Mouse (Mus musculus) CD8-positive naive resting alpha-beta T cell, adult 57 days (primary cell): ENCODE data around the gene Sipa1. TPM values are rescaled to one million over a fixed set of nuclear protein-coding genes. Genes with fewer than 3 reads are reported as not detected.

Experiments used
- total RNA-seq: library from RNA; stranded (reverse); gene quantifications from one replicate; pipeline ENCODE4 v1.2.4, GENCODE M21; 2023

Sipa1 gene
- 184 TPM for total RNA-seq

DNA sequence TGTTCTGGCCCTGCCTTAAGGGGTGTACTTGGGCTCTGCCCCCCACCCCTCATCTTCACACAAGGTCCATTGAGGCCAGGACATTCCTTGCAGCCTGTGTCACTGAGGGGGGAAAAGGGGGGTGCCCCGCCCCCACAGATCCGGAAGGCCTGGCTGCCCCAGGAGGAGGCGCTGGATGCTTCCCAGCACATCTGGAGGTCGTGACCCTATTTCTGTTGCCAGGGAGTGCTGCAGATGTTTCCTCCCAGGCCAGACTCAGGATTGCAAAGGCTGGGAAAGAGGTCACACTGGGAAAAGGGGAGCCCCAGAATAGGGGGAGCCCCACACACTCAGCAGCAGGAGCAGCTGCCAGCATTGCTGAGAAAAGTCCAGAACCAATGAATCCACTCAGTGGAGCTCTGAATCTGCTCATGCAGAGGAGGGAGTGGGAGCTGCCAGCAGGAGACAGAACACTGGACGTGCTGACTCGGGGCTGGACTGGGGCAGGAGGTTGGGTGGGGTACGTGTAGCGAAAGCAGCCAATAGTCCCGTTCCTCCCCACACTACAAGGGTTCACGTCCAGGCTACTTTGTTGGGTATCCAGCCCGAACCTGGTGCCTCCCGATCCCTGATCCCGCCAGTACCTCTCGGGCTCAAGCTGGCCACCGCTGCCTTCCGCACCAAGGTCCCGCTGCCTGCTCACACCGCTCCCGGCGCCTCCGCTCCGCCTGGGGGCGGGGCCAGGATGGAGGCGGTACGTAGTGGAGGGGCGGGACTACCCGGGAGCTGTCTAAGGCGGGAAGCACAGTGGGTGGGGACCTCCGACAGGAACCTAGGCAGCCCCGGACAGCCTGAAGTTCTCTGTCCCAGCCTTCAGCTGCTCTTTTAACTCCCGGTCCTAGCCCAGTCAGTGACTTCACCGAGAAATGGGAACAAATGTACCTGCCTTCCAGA lies at the start of gene Sipa1:
Sipa1 (minus strand) TSS at position 727 of the 933 bp plus-strand sequence.

DNA sequence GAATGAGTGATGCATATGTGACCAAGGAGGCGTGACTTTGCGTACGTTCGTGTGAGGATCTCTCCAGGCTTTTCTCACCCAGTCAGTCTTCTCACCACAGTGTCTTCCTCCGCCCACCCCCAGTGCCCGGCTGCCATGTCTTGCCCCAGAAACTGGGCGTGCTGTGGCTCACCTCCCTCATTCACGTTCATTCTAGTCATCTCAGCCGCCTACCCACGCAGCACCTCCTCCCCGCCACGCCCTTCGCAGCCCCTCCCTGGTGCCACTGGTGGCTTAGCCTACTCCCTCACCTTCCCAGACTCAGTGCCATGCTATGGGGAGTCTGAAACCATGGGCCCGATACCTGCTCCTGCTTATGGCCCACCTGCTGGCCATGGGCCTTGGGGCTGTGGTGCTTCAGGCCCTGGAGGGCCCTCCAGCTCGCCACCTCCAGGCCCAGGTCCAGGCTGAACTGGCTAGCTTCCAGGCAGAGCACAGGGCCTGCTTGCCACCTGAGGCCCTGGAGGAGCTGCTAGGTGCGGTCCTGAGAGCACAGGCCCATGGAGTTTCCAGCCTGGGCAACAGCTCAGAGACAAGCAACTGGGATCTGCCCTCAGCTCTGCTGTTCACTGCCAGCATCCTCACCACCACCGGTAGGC lies 40.8 kb upstream of the Sipa1 start, which contains the start of gene Kcnk7:
Kcnk7 (plus strand) TSS at position 205 of the 638 bp plus-strand sequence.

DNA sequence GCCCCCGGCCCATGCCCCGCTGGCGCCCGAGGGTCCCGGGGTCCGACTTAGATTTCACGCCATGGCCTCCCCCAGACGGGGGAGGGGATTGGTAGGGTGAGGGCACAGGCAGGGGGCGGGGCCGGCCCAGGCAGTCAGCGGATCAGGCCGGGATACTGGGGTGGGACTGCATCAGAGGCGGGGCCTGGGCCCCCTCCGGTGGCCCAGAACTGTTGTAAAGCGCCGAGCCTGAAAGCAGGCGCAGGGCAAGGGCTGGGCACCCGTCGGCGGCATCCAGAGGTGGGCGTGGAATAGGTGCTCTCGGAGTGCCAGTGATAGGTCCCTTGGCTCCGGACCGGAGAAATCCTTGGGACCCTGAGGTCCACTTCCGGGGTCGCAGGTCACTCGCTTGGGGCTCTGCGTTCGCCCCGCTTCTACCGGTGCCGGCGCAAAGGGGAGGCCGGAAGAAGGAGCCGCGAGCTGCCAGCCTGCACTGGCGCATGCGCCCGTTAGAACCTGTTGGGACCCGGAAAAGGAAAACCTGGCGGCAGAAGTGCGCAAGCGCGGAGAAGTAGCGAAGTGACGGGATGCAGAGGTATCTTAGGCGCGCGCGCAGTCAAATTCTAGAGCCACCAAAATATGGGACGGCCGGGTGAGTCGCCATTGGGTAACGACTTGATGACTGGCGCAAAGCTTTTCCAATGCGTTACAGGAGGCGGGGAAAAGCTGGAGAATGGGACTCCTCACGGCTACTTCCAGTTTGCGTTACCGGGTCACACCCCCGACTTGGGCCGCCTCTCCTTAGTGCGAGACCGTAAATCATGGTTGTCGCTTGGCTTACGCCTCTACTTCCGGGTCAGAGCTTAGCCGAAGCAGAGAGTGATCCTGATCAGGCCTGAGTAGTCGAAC lies 24.9 kb upstream of the Sipa1 start, which contains the start of the genes Map3k11 and Pcnx3:
Map3k11 (plus strand) TSS at position 543 of the 888 bp plus-strand sequence.
Pcnx3 (minus strand) TSS at position 709 of the 888 bp plus-strand sequence.

DNA sequence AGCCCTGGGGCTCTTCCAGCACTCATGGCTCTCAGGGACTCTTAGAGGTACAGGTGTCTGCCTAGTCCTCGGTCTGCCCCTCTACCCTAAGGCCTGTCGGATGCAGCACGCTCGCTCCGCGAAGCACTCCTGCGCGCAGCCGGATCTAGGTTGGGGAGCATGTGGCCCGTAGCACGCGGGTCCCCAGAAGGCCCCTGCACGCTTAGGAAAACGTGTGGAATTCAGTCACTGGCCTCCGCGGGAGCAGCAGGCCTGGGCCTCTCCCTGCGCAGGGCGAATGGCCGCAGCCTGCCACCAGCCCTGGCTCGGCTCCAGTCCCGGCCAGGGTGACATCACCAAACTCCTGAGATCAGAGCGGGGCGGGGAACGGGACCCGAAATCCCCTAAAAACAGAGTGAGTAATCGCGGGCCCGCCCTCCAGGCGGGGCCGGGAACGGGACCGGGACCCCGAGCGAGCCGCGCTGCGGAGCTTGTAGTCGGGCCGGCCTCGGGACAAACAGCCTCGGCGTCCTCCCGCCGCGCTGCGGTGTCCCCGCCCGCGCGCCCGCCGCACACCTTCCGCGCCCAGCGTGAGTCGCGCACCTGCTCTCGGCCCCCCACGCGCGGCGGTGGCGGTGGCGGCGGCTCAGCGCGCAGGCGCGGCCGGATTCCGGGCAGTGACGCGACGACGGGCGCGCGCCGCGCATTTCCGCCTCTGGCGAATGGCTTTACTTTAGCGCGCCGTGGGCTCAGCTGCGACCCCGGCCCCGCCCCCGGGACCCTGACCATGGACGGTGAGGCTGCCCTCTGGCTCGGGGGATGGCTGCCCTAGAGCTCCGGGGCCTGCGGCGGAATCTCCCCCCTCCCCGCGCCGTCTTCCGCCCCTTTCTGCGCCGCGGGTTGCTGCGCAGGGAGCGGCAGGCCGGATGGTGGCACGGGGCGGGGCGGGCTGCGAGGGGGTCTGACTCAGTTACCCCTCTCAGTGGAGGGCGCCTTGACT lies 26.1 kb downstream of the Sipa1 start, which contains the start of gene Rela:
Rela (plus strand) TSS at position 415 of the 979 bp plus-strand sequence.

DNA sequence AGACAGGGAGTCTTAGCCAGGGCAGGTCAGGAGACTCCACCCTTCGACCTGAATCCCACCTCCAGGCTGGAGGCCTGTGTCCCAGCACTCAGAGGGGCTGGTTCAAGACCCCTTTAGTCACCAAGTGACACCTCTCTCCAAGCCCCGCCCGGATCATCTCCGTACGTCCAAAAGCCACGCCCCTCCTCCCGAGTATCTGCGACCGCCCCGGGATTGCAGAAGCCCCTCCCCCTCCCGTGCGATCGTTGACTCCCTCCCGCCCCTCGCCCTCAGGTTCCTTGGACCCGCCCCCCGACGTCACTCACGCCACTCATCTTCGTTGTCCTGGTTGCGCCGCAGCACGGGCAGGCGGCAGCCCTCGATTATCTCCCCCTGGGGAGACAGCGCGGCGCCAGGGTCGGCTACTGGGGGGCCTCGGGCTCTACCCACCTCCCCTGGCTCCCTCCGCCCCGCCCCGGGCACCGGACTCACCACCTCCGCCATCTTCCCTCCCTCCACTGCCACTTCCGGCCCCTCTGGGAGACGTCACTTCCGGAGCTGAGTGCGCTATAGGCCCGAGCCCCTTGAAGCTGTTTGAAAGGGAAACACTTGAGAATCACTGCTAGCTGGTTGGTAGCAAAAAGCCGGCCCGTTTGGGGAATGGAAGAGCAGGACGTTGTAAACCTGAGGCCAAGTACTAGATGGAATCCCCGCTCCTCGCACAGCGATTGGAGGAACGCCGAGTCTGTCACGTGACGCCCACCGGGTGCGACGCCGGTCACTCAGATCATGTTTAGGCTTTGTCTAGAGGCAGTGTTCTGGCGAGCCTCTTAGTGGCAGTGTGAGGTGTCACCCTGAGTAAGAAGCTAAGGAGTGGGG lies 53.7 kb downstream of the Sipa1 start, which contains the start of gene Kat5:
Kat5 (minus strand) TSS at position 691 of the 858 bp plus-strand sequence.

DNA sequence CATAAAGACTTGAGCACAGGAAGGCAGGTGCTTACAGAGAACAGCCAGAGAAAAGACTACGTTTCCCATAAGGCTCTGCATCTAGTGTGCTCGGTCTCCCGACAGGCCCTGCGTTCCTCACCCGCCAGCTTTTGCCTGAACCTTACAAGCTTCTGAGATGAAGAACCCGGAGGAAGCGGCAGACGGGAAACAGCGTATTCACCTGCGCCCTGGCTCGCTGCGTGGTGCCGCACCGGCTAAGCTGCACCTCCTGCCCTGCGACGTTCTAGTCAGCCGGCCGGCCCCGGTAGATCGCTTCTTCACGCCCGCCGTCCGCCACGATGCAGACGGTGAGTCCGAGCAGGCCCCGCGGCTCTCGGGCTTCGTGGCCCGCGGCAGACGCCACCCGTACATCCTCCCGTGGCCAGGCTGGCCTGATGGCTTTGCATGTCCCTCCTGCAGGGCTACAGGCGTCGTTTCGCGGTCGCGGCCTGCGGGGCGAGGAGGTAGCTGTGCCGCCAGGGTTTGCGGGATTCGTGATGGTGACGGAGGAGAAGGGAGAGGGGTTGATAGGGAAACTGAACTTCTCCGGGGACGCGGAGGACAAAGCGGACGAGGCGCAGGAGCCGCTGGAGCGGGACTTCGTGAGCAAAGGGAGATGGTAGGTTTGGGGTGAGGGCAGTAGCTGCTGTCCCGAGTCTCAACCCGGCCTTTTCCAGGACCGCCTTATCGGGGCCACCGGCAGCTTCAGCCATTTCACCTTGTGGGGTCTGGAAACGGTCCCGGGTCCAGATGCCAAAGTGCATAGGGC lies 61.6 kb downstream of the Sipa1 start, which contains the start of gene Rnaseh2c:
Rnaseh2c (plus strand) TSS at position 122 of the 790 bp plus-strand sequence.

Other genes with a start within 250 kb of the Sipa1 start
- gene Drap1, start 238.7 kb downstream of the Sipa1 start, total RNA-seq: 162 TPM
- 50.8 TPM for gene AI837181, start 238.6 kb downstream of the Sipa1 start, total RNA-seq
- 1.4 TPM for gene Fosl1, start 216.2 kb downstream of the Sipa1 start, total RNA-seq
- 7.1 TPM for gene Ccdc85b, start 205.8 kb downstream of the Sipa1 start, total RNA-seq
- gene Fibp, start 203.1 kb downstream of the Sipa1 start, total RNA-seq: 91.2 TPM
- gene Ctsw, start 195.2 kb downstream of the Sipa1 start, total RNA-seq: 223 TPM
- gene Efemp2, start 189.8 kb downstream of the Sipa1 start, total RNA-seq: 1.4 TPM
- gene Mus81, start 175.3 kb downstream of the Sipa1 start, total RNA-seq: 41.4 TPM
- 1,395 TPM for gene Cfl1, start 173.3 kb downstream of the Sipa1 start, total RNA-seq
- gene 1700020D05Rik, start 159.9 kb downstream of the Sipa1 start, total RNA-seq: 1.7 TPM
- gene Snx32, start 153.2 kb downstream of the Sipa1 start, total RNA-seq: 8.0 TPM
- not detected for gene Ovol1, start 103.1 kb downstream of the Sipa1 start, total RNA-seq
- gene Ap5b1, start 95.7 kb downstream of the Sipa1 start, total RNA-seq: 20.0 TPM
- gene Rnaseh2c, start 61.8 kb downstream of the Sipa1 start, total RNA-seq: 92.9 TPM
- 137 TPM for gene Kat5, start 53.5 kb downstream of the Sipa1 start, total RNA-seq
- gene Rela, start 26.2 kb downstream of the Sipa1 start, total RNA-seq: 118 TPM
- gene Map3k11, start 25.0 kb upstream of the Sipa1 start, total RNA-seq: 53.9 TPM
- 165 TPM for gene Pcnx3, start 25.2 kb upstream of the Sipa1 start, total RNA-seq
- gene Kcnk7, start 40.7 kb upstream of the Sipa1 start, total RNA-seq: not detected
- gene Ehbp1l1, start 62.6 kb upstream of the Sipa1 start, total RNA-seq: 24.1 TPM
- 25.9 TPM for gene Fam89b, start 65.9 kb upstream of the Sipa1 start, total RNA-seq
- not detected for gene Ltbp3, start 77.2 kb upstream of the Sipa1 start, total RNA-seq
- 55.4 TPM for gene Scyl1, start 107.7 kb upstream of the Sipa1 start, total RNA-seq
- gene Frmd8, start 211.6 kb upstream of the Sipa1 start, total RNA-seq: 152 TPM
- 20.8 TPM for gene Slc25a45, start 214.1 kb upstream of the Sipa1 start, total RNA-seq
- gene Tigd3, start 230.4 kb upstream of the Sipa1 start, total RNA-seq: 1.7 TPM
- 147 TPM for gene Dpf2, start 249.3 kb upstream of the Sipa1 start, total RNA-seq